Mouse (Mus musculus) heart, embryonic 14.5 days (tissue): ENCODE measurements around the gene 1700037H04Rik. TPM values are rescaled to one million over a fixed set of nuclear protein-coding genes. Genes with fewer than 3 reads are reported as not detected.

Experiments used
- ATAC-seq: fragments of 200-750 bp; cut with Nextera tagmentation; 2 replicates; pipeline ENCODE4 v1.8.0; 2017; ENCODE audit warnings: low read depth, moderate TSS enrichment; ENCODE audit not compliant: insufficient number of reproducible peaks, insufficient read depth, low FRiP score
- H3K27ac ChIP-seq, 2 experiments: fragments of 200-500 bp in 1 of 2; fragments of 300-500 bp in 1 of 2; sonication (generic) in 1 of 2; replicated peaks in 1 of 2; 2 replicates each; pipeline ENCODE4 v1.5.1; 2012 to 2014; ENCODE audit warnings: low read depth in 2 of 2, low read length in 2 of 2, control low read depth in 1 of 2, mild to moderate bottlenecking in 1 of 2, mixed read lengths in 1 of 2; ENCODE audit not compliant: control insufficient read depth in 1 of 2, insufficient read depth in 1 of 2
- H3K27me3 ChIP-seq: fragments of 300-500 bp; sonication (generic); 2 replicates; pipeline ENCODE4 v1.6.1; 2014; ENCODE audit warnings: mild to moderate bottlenecking, low read length, control low read depth; ENCODE audit not compliant: control insufficient read depth, insufficient read depth
- H3K36me3 ChIP-seq: fragments of 300-500 bp; sonication (generic); 2 replicates; pipeline ENCODE4 v1.6.1; 2014; ENCODE audit warnings: mild to moderate bottlenecking, control low read depth, low read length, mixed read lengths; ENCODE audit not compliant: control insufficient read depth, insufficient read depth
- H3K4me1 ChIP-seq, 2 experiments: fragments of 200-500 bp in 1 of 2; fragments of 300-500 bp in 1 of 2; sonication (generic) in 1 of 2; 2 replicates each; pipeline ENCODE4 v1.6.1; 2012 to 2014; ENCODE audit warnings: low read length in 2 of 2, control low read depth in 1 of 2, mixed read lengths in 1 of 2; ENCODE audit not compliant: control insufficient read depth in 2 of 2, insufficient read depth in 2 of 2
- H3K4me2 ChIP-seq: fragments of 300-500 bp; sonication (generic); 2 replicates; pipeline ENCODE4 v1.6.1; 2014; ENCODE audit warnings: mild to moderate bottlenecking, low read length
- H3K4me3 ChIP-seq, 2 experiments: fragments of 200-500 bp in 1 of 2; fragments of 300-500 bp in 1 of 2; sonication (generic) in 1 of 2; 2 replicates each; pipeline ENCODE4 v1.5.1; 2012 to 2014; ENCODE audit warnings: low read length in 2 of 2, mild to moderate bottlenecking in 2 of 2, control low read depth in 1 of 2, low read depth in 1 of 2, moderate library complexity in 1 of 2; ENCODE audit not compliant: control insufficient read depth in 1 of 2, insufficient read depth in 1 of 2
- H3K9ac ChIP-seq: fragments of 300-500 bp; sonication (generic); 2 replicates; pipeline ENCODE4 v1.6.1; 2014; ENCODE audit warnings: mild to moderate bottlenecking, low read length
- H3K9me3 ChIP-seq: fragments of 300-500 bp; sonication (generic); 2 replicates; pipeline ENCODE4 v1.6.1; 2016; ENCODE audit warnings: low read length, control low read depth; ENCODE audit not compliant: control insufficient read depth
- WGBS: fragments of 180-500 bp; shearing (Covaris S2); extraction: QIAGEN DNeasy Blood & Tissue Kit; methylation state at CpG from one replicate; pipeline ENCODE4 v1.1.7; 2014; 5-methylcytosine and 5-hydroxymethylcytosine counted together
- polyA plus RNA-seq: library from polyadenylated mRNA; unstranded; fragments of >200 nt; fragmentation: Nextera tagmentation; extraction: Ambion mirVana; gene quantifications from 2 replicates; pipeline ENCODE4 v1.2.1, GENCODE M21; 2014

The 1700037H04Rik gene
- polyA plus RNA-seq = 71.0 and 80.3 TPM in 2 replicates

DNA sequence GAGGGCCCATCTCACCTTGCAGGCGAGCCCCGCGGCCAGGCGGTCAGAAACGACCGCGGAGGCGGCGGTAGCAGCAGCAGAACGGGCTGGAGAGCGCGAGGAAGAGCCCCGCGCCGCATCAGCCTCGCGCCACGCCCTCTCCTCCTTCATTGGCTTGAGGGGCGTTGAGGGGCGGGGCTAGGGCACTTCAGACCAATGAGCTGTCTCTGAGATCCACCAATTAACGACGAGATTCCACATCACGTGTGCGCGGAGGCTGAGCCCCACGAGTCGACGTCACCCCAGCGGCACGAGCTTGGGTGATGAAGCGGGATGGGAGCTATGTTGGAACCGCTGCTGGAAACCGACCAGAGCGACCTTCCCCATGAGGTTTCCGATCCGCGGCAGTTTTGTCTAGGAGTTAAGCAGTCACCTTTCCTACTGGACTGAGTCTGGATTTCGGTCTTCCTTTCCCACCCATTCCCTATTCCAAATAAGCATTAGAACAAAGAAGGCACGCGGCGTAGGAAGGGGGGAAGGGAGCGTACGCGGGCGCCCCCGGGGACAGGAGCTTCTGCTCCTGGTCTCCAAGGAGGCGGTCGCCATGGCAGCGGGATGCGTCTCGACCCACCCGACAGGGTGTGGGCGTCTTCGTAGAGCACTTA lies at the start of gene 1700037H04Rik:
Gene 1700037H04Rik (minus strand): TSS at position 144 of the 644 bp plus-strand sequence.
- peak within 1 kb of the TSS; percentile 97 for H3K4me2 ChIP-seq
- H3K36me3 ChIP-seq = peaks cover 6% of the 10 kb centered on the region
- H3K9me3 ChIP-seq = peaks cover 5% of the 10 kb centered on the region; the same call in 1 of the 2 replicates
- under 1% methylated on average over 54 of the region's 54 CpGs for WGBS
- peak; percentile 96 for ATAC-seq
- no peaks in the 10 kb centered on the region for H3K27me3 ChIP-seq
- peak within 1 kb of the TSS; percentile 72 to 85 for H3K4me3 ChIP-seq
- H3K4me1 ChIP-seq = peaks cover 8 to 15% of the 10 kb centered on the region in 2 experiments
- H3K9ac ChIP-seq = peak within 1 kb of the TSS; percentile 87
- H3K27ac ChIP-seq = peak within 1 kb of the TSS; percentile 73 to 95

DNA sequence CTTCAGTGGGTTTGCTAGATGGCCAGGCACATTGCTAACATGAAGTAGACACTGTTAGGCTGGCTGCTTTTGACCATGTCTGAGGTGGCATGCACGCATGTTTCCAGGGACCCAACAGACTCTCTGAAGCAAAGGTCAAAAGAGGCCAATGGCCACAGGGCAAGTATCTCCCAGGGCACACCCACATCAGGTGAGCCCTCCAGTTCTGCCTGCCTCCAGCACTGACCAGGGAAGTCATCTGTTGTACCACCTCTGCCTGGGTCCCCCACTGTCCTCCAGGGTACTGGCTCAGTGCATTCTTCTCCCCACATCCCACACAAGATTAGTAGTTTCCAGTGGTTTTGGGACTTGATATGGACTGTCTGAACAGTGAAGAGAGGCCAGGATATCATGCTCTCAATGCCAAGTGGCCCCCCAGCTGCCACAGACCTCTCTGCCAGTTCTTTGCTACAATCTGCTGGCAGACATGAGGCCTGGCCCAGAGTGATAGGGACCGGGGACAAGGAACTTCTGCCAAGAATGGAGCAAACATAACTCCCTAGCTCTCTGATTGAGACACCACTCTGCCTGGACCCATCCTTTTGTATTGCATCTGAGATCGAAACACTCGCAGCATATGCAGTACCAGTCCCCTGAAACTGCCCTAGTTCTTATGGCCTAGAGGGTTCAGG lies 49.4 kb upstream of the 1700037H04Rik start:
- peaks cover 18 to 27% of the 10 kb centered on the region in 2 experiments for H3K4me1 ChIP-seq
- H3K36me3 ChIP-seq = peaks cover 20% of the 10 kb centered on the region
- H3K9me3 ChIP-seq = no peaks in the 10 kb centered on the region
- no peak for ATAC-seq
- H3K27ac ChIP-seq = peak overlapping the region; percentile 85 to 90
- H3K4me2 ChIP-seq = peak overlapping the region; percentile 70
- WGBS = 68% methylated on average over 4 of the region's 4 CpGs
- H3K27me3 ChIP-seq = no peaks in the 10 kb centered on the region
- H3K4me3 ChIP-seq = no peak overlapping the region
- peak overlapping the region; percentile 85 for H3K9ac ChIP-seq

DNA sequence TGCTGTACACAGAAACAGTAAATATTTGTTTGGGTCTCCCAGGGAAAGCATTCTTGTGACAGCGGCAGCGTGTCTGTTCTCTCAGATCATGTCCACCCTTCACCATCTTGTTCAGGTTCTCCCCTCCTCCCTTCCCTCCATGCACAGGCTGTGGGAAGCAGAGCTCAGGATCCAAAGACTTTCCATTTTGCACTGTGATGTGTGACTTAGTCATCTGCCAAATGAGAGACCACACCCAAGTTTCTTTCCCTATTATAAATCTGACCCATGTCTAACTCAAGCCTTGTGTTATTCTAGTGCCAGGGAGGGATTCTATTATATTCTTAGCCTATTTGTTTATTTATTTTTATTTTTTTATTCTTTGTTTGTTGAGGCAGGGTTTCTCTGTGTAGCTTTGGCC lies 48.5 kb upstream of the 1700037H04Rik start:
- H3K9ac ChIP-seq = no peak overlapping the region
- peaks cover 12% of the 10 kb centered on the region for H3K36me3 ChIP-seq
- H3K4me1 ChIP-seq = peaks cover 18 to 27% of the 10 kb centered on the region in 2 experiments
- ATAC-seq = no peak
- no peaks in the 10 kb centered on the region for H3K9me3 ChIP-seq
- H3K27ac ChIP-seq = no peak overlapping the region
- no peak overlapping the region for H3K4me3 ChIP-seq
- H3K4me2 ChIP-seq = no peak overlapping the region
- H3K27me3 ChIP-seq = no peaks in the 10 kb centered on the region
- WGBS = 90% methylated on average over 2 of the region's 2 CpGs

DNA sequence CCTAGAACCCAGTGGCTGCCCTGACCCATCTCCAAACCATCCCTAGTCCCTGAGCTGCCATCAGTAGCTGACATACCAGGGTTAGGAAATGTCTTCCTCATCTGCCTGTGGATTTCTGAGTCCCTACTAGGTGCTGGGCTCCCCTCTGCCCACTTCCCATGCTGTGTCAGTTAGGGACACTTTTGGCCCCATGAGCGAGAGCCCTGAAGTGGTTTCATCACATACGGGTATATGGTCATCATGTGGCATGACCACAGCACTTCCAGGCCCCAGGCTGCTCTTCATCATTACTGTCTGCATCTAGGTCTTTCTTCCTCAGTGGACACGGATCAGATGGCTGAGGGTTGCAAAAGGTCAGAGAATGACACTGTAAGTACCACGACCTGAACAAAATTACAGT lies 46.9 kb upstream of the 1700037H04Rik start, which contains the start of gene Ap5s1:
Gene Ap5s1 (plus strand): TSS at position 301 of the 400 bp plus-strand sequence.
- Histone ChIP-seq H3K27me3 (no peaks in the 10 kb centered on the region), H3K4me3 (no peak within 1 kb of the TSS), H3K36me3 (no peaks in the 10 kb centered on the region), H3K9ac (no peak within 1 kb of the TSS), H3K4me1 (peaks cover 18 to 24% of the 10 kb centered on the region in 2 experiments), H3K4me2 (no peak within 1 kb of the TSS), H3K9me3 (no peaks in the 10 kb centered on the region), H3K27ac (no peak within 1 kb of the TSS)
- WGBS = 73% methylated on average over 4 of the region's 4 CpGs
- ATAC-seq = no peak

DNA sequence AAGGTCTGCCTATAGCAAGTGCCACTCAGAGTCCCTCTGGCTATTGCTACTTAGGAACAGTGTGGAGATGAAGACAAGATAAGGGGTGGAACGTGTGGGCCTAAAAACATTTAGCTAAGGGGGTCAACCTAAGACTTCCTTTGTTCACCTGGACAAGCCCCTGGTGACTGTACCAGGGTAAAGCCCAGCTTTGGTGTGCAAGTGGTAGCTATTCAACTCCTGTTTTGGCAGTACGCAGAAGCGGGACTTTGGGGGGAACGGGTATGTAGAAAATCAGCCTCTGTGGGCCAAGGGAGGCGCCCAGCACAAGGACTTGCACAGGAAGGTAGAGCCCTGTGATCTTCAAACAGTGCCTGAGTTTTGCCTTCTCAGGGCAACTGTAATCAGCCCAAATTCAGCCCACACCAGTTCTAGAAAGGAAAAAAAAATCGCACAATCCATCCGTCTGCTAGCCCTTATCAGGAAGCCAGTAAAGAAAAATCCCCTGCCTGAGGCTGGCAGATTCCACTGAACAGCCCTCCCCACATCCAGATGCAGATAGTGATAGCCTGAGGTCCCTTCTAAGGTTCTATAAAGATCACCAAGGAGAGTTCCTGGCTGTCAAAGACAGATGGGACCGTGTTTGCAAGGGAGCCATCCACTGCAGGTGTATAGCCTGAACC lies 45.8 kb upstream of the 1700037H04Rik start:
- Histone ChIP-seq H3K27me3 (no peaks in the 10 kb centered on the region), H3K4me2 (no peak overlapping the region), H3K27ac (no peak overlapping the region), H3K36me3 (no peaks in the 10 kb centered on the region), H3K4me1 (peaks cover 14 to 16% of the 10 kb centered on the region in 2 experiments), H3K9me3 (no peaks in the 10 kb centered on the region), H3K4me3 (no peak overlapping the region), H3K9ac (no peak overlapping the region)
- ATAC-seq = no peak
- WGBS = 65% methylated on average over 8 of the region's 8 CpGs

DNA sequence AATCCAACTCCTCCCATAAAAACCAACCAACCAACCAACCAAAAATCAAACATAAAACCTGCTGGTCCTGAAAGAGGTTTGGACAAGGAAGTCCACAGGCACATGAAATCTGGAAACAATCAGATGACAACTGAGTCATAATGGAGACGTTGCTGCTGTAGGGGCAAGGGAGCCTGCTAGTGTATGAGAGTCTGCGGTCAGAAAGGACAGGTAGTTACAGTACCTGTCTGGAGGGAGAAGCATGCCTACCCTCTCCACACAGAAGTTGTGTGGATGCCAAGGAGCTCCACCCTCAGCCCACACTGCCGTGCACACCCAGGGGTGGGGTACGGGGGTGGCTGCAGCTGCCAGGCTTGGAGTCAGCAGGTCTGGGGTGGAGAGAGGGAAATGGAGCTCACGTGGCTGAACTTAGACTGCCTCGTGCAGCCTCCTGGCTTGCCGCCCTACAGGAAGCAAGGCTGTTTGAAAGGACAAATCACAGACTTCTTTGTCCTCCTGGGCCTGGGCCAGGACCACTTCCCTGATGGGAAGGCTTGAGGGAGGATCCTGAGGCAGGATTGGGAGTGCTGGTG lies 44.6 kb upstream of the 1700037H04Rik start:
- ATAC-seq = peak; percentile 88
- no peaks in the 10 kb centered on the region for H3K27me3 ChIP-seq
- peak overlapping the region; percentile 6; the same call in 1 of the 2 replicates for H3K9ac ChIP-seq
- H3K4me2 ChIP-seq = peak overlapping the region; percentile 11
- 38% methylated on average over 7 of the region's 7 CpGs for WGBS
- peaks cover 13 to 14% of the 10 kb centered on the region in 2 experiments for H3K4me1 ChIP-seq
- H3K9me3 ChIP-seq = no peaks in the 10 kb centered on the region
- peak overlapping the region; percentile 66 to 88 for H3K27ac ChIP-seq
- H3K36me3 ChIP-seq = 0 out of 2 replicates have a peak, but pooled peaks cover 2% of the 10 kb centered on the region
- H3K4me3 ChIP-seq = no peak overlapping the region

DNA sequence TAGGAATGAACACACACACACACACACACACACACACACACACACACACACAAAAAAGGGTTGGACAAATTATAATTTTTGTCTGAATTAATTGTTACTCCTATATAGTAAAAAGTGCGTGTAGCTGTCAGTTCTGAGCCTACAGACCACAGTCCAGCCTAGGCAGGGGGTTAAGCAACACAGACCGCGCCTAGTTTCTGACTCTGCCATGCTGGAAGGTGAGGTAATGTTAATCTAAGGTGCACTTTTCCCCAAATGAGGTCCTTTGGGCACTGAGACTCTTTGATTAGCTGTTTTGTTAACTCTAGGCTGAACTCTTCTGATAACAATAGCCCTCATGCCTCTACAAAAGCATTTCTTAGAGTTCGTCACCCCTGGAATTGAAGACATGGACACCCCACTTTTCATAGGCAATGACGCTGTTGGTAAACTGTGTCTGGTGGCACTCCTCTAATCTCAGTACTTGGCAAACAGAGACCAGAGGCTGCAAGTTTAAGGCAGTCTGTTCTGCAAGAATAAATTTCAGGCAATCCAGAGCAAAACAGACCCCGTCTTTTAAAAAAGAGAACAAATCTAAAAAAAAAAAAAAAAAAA lies 44.0 kb upstream of the 1700037H04Rik start:
- Histone ChIP-seq H3K9me3 (no peaks in the 10 kb centered on the region), H3K27me3 (no peaks in the 10 kb centered on the region), H3K4me1 (peaks cover 11% of the 10 kb centered on the region in 2 experiments), H3K4me2 (0 out of 2 replicates have a peak overlapping the region, but pooled peaks have one; percentile 11), H3K27ac (no peak overlapping the region), H3K4me3 (no peak overlapping the region), H3K9ac (no peak overlapping the region), H3K36me3 (0 out of 2 replicates have a peak, but pooled peaks cover 6% of the 10 kb centered on the region)
- 80% methylated on average over 6 of the region's 6 CpGs for WGBS
- ATAC-seq = no peak
